Mouse (Mus musculus): ENCODE results near the gene Adgrl3. TPM values are rescaled to one million over a fixed set of nuclear protein-coding genes. Genes with fewer than 3 reads are reported as not detected.

The Adgrl3 gene
- polyA plus RNA-seq, 1 experiment from 2014 or later = 62.9 TPM

DNA sequence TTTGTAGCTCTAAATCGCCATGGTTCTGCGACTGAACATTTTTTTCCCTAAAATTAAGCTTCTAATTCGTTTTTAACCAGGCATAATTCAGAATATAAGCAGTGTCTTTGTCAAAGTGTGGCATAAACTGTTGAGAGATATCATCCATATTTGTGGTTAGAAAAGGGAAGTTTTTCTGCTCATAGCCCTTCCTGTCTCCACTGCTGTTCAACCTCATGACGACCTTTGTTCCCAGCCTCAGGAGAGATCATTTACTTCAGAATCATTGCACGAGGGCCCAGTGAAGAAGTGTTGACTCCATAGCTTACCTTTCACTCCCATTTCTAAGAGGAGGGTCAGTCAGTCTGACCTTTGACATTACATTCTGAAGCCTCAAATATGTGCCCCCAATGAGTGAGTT lies 56.4 kb downstream of the Adgrl3 start:
- no peaks in the 10 kb centered on the region for H3K27me3 ChIP-seq
- 80% methylated on average over 5 of the region's 5 CpGs for WGBS
- no peak for ATAC-seq (ENCODE audit: insufficient number of reproducible peaks, insufficient read depth, low FRiP score, low TSS enrichment, low read depth)
- H3K9me3 ChIP-seq = no peaks in the 10 kb centered on the region
- no peak overlapping the region for H3K4me2 ChIP-seq
- no peak overlapping the region for H3K4me3 ChIP-seq (replicated peaks)
- no peak overlapping the region for H3K9ac ChIP-seq (replicated peaks)
- peaks cover 4% of the 10 kb centered on the region; the same call in 1 of the 2 replicates for H3K4me1 ChIP-seq (replicated peaks)
- no peak overlapping the region for H3K27ac ChIP-seq
- no peaks in the 10 kb centered on the region for H3K36me3 ChIP-seq

GRCm38 (mm10) chr5:81077031-81077430 lies 57.1 kb downstream of the Adgrl3 start:
- Histone ChIP-seq H3K9me3 (no peaks in the 10 kb centered on the region), H3K4me1 (replicated peaks) (peaks cover 4% of the 10 kb centered on the region; the same call in 1 of the 2 replicates), H3K36me3 (no peaks in the 10 kb centered on the region), H3K9ac (replicated peaks) (no peak overlapping the region), H3K27me3 (no peaks in the 10 kb centered on the region), H3K4me3 (replicated peaks) (no peak overlapping the region), H3K27ac (no peak overlapping the region), H3K4me2 (no peak overlapping the region)
- WGBS = 79% methylated on average over 7 of the region's 7 CpGs
- no peak for ATAC-seq (ENCODE audit: insufficient number of reproducible peaks, insufficient read depth, low FRiP score, low TSS enrichment, low read depth)

DNA sequence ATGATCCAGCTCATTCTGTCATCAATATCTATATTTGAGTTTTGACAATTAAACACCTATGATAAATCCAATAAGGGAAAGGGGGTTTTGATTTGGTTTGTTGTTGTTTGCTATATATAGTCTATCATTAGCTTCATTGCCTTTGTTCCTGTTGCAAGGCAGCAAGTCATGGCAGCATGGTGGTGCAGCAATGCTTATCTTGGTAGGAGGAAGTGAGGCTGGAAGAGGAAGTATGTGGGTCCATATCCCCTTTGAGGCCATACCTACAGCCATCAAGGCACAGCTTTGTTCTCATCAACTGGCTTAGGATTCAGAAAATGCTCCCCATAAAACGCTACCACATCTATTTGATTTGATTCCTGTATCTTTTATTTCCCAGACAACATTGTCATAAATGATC lies 58.1 kb downstream of the Adgrl3 start:
- Histone ChIP-seq H3K27ac (no peak overlapping the region), H3K36me3 (no peaks in the 10 kb centered on the region), H3K27me3 (no peaks in the 10 kb centered on the region), H3K4me1 (replicated peaks) (peaks cover 4% of the 10 kb centered on the region; the same call in 1 of the 2 replicates), H3K4me3 (replicated peaks) (no peak overlapping the region), H3K9me3 (no peaks in the 10 kb centered on the region), H3K9ac (replicated peaks) (no peak overlapping the region), H3K4me2 (no peak overlapping the region)
- no peak for ATAC-seq (ENCODE audit: insufficient number of reproducible peaks, insufficient read depth, low FRiP score, low TSS enrichment, low read depth)
- WGBS = 82% methylated on average over 1 of the region's 1 CpGs

GRCm38 (mm10) chr5:81083698-81084360 lies 63.9 kb downstream of the Adgrl3 start:
- H3K27me3 ChIP-seq = no peaks in the 10 kb centered on the region
- H3K9ac ChIP-seq (replicated peaks) = no peak overlapping the region
- H3K4me2 ChIP-seq = no peak overlapping the region
- H3K9me3 ChIP-seq = no peaks in the 10 kb centered on the region
- ATAC-seq (ENCODE audit: insufficient number of reproducible peaks, insufficient read depth, low FRiP score, low TSS enrichment, low read depth) = no peak
- 80% methylated on average over 5 of the region's 5 CpGs for WGBS
- H3K36me3 ChIP-seq = no peaks in the 10 kb centered on the region
- no peak overlapping the region for H3K27ac ChIP-seq
- no peaks in the 10 kb centered on the region for H3K4me1 ChIP-seq (replicated peaks)
- H3K4me3 ChIP-seq (replicated peaks) = no peak overlapping the region

DNA sequence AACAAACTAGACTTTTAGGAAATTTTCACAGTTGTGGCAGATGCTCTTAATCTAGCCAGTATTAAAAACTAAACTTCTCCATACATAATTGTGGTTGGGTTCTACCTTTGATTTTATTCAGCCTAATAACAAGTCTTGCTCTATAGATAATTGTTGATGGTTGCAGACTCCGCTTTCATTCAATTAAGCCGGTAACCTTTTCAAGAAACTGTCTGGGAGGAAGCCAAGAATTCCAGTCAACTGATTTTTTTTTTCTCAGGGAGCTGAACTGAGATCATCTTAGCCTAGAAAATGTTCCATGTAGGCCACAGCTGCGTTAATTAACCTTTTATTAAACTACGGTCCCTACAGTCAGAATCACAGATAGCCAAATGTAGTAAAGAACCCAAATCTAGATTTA lies 65.2 kb downstream of the Adgrl3 start:
- Histone ChIP-seq H3K4me3 (replicated peaks) (no peak overlapping the region), H3K9me3 (no peaks in the 10 kb centered on the region), H3K27ac (no peak overlapping the region), H3K4me1 (replicated peaks) (no peaks in the 10 kb centered on the region), H3K9ac (replicated peaks) (no peak overlapping the region), H3K27me3 (no peaks in the 10 kb centered on the region), H3K4me2 (no peak overlapping the region), H3K36me3 (no peaks in the 10 kb centered on the region)
- WGBS = 86% methylated on average over 4 of the region's 4 CpGs
- ATAC-seq (ENCODE audit: insufficient number of reproducible peaks, insufficient read depth, low FRiP score, low TSS enrichment, low read depth) = no peak

DNA sequence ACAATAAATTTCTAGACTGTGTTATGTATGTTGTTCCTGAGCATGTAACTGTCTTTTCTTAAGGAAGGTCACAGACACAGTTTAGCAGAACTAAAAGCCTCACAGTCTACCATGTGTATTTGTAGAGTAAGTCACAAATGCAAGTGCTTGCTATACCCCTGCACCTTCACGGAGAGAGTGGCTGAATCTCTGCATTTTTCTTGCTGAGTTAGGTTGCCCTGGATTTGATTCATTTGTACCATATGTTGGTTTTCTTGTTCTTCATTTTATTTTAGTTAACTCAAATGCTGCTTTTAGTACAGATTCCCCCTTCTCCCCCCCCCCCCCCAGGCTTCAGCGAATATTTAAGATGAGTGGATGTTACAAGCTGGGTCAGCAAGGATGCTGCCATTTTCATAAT lies 68.7 kb downstream of the Adgrl3 start:
- WGBS = 65% methylated on average over 2 of the region's 2 CpGs
- peaks cover 4% of the 10 kb centered on the region; the same call in 1 of the 2 replicates for H3K4me1 ChIP-seq (replicated peaks)
- H3K36me3 ChIP-seq = no peaks in the 10 kb centered on the region
- no peaks in the 10 kb centered on the region for H3K9me3 ChIP-seq
- H3K4me3 ChIP-seq (replicated peaks) = no peak overlapping the region
- H3K9ac ChIP-seq (replicated peaks) = no peak overlapping the region
- ATAC-seq (ENCODE audit: insufficient number of reproducible peaks, insufficient read depth, low FRiP score, low TSS enrichment, low read depth) = no peak
- H3K27ac ChIP-seq = no peak overlapping the region
- no peak overlapping the region for H3K4me2 ChIP-seq
- H3K27me3 ChIP-seq = no peaks in the 10 kb centered on the region

GRCm38 (mm10) chr5:81094618-81095017 lies 74.7 kb downstream of the Adgrl3 start:
- Histone ChIP-seq H3K4me2 (no peak overlapping the region), H3K4me3 (replicated peaks) (no peak overlapping the region), H3K9ac (replicated peaks) (no peak overlapping the region), H3K27me3 (no peaks in the 10 kb centered on the region), H3K4me1 (replicated peaks) (peaks cover 16% of the 10 kb centered on the region), H3K36me3 (no peaks in the 10 kb centered on the region), H3K27ac (0 out of 2 replicates have a peak overlapping the region, but pooled peaks have one; percentile 41), H3K9me3 (no peaks in the 10 kb centered on the region)
- WGBS = 25% methylated on average over 3 of the region's 3 CpGs
- ATAC-seq (ENCODE audit: insufficient number of reproducible peaks, insufficient read depth, low FRiP score, low TSS enrichment, low read depth) = peak; percentile 92

DNA sequence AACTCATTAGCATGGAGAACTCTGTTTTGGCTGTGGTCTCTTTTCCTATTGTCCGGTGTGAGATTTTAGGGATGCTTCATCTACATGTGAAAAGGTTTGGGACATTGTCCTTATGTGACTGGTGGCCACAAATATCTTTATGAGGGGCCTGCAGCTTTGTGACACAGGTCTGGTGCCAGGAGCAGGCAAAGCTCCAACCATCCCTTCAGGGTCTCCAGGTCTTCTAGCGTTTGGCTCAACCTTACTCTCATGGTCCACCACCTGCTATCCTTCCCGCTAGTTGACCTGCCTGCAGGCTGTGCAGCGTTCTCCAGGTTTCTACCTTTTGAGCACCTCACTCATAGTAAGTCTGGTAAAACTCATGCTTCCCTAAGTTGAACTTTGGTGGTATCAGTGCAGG lies 77.2 kb downstream of the Adgrl3 start:
- no peaks in the 10 kb centered on the region for H3K36me3 ChIP-seq
- ATAC-seq (ENCODE audit: insufficient number of reproducible peaks, insufficient read depth, low FRiP score, low TSS enrichment, low read depth) = no peak
- no peak overlapping the region for H3K4me2 ChIP-seq
- no peaks in the 10 kb centered on the region for H3K27me3 ChIP-seq
- no peaks in the 10 kb centered on the region for H3K9me3 ChIP-seq
- 93% methylated on average over 4 of the region's 4 CpGs for WGBS
- H3K27ac ChIP-seq = no peak overlapping the region
- H3K4me1 ChIP-seq (replicated peaks) = peaks cover 18% of the 10 kb centered on the region
- H3K4me3 ChIP-seq (replicated peaks) = no peak overlapping the region
- no peak overlapping the region for H3K9ac ChIP-seq (replicated peaks)

- Histone ChIP-seq H3K4me2 (no peak overlapping the region), H3K9ac (replicated peaks) (no peak overlapping the region), H3K9me3 (no peaks in the 10 kb centered on the region), H3K27ac (no peak overlapping the region), H3K36me3 (no peaks in the 10 kb centered on the region), H3K4me1 (replicated peaks) (no peaks in the 10 kb centered on the region), H3K4me3 (replicated peaks) (no peak overlapping the region), H3K27me3 (no peaks in the 10 kb centered on the region)
- WGBS = 83% methylated on average over 1 of the region's 1 CpGs
- ATAC-seq (ENCODE audit: insufficient number of reproducible peaks, insufficient read depth, low FRiP score, low TSS enrichment, low read depth) = no peak
These were observed 87.5 kb downstream of the Adgrl3 start for GRCm38 (mm10) chr5:81107431-81107830.

- ATAC-seq (ENCODE audit: insufficient number of reproducible peaks, insufficient read depth, low FRiP score, low TSS enrichment, low read depth) = no peak
- no peak overlapping the region for H3K4me2 ChIP-seq
- no peak overlapping the region for H3K4me3 ChIP-seq (replicated peaks)
- H3K9ac ChIP-seq (replicated peaks) = no peak overlapping the region
- no peaks in the 10 kb centered on the region for H3K27me3 ChIP-seq
- 56% methylated on average over 4 of the region's 4 CpGs for WGBS
- 0 out of 2 replicates have a peak, but pooled peaks cover 7% of the 10 kb centered on the region for H3K4me1 ChIP-seq (replicated peaks)
- H3K36me3 ChIP-seq = no peaks in the 10 kb centered on the region
- no peaks in the 10 kb centered on the region for H3K9me3 ChIP-seq
- no peak overlapping the region for H3K27ac ChIP-seq
These were observed 104.5 kb downstream of the Adgrl3 start for GRCm38 (mm10) chr5:81124483-81124882.

DNA sequence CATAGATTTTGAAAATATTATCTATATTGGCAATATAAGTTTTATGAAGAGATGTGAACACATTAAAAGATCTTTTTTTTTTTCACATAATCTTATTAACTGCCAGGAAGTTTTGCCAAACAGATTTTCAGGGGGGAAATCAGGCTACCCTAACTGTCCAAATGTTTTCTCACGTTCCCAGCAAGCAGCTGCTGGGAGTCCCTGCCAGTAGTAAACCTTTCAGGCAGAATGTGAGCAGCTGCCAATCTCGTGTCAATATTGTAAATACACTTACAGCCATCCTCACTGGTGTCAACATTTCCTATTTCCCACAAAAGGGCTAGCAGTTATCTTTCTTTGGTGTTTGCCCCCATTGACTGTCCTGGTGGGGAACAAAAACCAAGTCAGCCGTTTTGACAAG lies 107.7 kb downstream of the Adgrl3 start:
- H3K36me3 ChIP-seq = no peaks in the 10 kb centered on the region
- H3K27me3 ChIP-seq = no peaks in the 10 kb centered on the region
- no peak overlapping the region for H3K27ac ChIP-seq
- 48% methylated on average over 3 of the region's 3 CpGs for WGBS
- no peak overlapping the region for H3K4me3 ChIP-seq (replicated peaks)
- 0 out of 2 replicates have a peak, but pooled peaks cover 4% of the 10 kb centered on the region for H3K4me1 ChIP-seq (replicated peaks)
- H3K4me2 ChIP-seq = no peak overlapping the region
- ATAC-seq (ENCODE audit: insufficient number of reproducible peaks, insufficient read depth, low FRiP score, low TSS enrichment, low read depth) = no peak
- H3K9ac ChIP-seq (replicated peaks) = no peak overlapping the region
- no peaks in the 10 kb centered on the region for H3K9me3 ChIP-seq

- no peaks in the 10 kb centered on the region for H3K36me3 ChIP-seq
- H3K4me3 ChIP-seq (replicated peaks) = no peak overlapping the region
- H3K9me3 ChIP-seq = no peaks in the 10 kb centered on the region
- WGBS = 79% methylated on average over 1 of the region's 1 CpGs
- H3K27me3 ChIP-seq = no peaks in the 10 kb centered on the region
- ATAC-seq (ENCODE audit: insufficient number of reproducible peaks, insufficient read depth, low FRiP score, low TSS enrichment, low read depth) = no peak
- no peak overlapping the region for H3K9ac ChIP-seq (replicated peaks)
- no peak overlapping the region for H3K4me2 ChIP-seq
- no peaks in the 10 kb centered on the region; the same call in 1 of the 2 replicates for H3K4me1 ChIP-seq (replicated peaks)
- H3K27ac ChIP-seq = no peak overlapping the region
These were observed 116.5 kb downstream of the Adgrl3 start for GRCm38 (mm10) chr5:81136394-81136793.
